21 mouse cellular contexts compared by ENCODE assay signal in the genomic region with DNA sequence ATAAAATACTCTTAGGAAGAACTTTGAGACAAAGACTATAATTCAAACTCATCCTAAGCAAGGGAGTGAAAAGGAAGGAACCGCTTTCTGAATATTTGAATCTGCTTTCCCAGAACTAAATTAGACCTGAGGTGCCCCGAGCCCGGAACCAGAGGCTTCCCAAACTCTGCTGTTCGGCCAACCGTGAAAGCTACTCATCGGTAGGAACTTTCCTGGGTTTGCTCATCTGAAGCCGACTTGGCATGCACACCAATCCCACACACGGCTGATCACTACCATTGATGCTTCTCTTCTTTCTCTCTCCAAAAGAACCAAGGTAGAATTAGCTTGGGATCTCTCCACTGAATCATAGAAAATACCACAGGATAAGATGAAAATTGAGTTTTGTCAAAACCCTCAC. TPM values are rescaled to one million over a fixed set of nuclear protein-coding genes. Genes with fewer than 3 reads are reported as not detected.
A peak's percentile ranks its signal among the peaks of the same experiment; 100 is the strongest.
DNase-seq lines count a peak whose midpoint lies in the region; ATAC-seq lines count a peak whose summit lies in the region.
"Had no signal": no experiment of that assay in that cellular context is flagged by ENCODE, and none has a peak within 500 bp of the region (broad histone marks: within the 10 kb centered on the region; RNA-seq: fewer than 3 reads in every experiment).

No protein-coding gene starts in this region.

- no peaks in the 10 kb centered on the region for H3K9me3 ChIP-seq in heart, embryonic 13.5 days
- H3K9me3 ChIP-seq in hindbrain, embryonic 16.5 days (ENCODE audit: control insufficient read depth, low read length), result no peaks in the 10 kb centered on the region
- H3K9me3 ChIP-seq: embryonic facial prominence, embryonic 10.5 days; limb, embryonic 12.5 days; megakaryocyte, embryonic 14.5 days; midbrain, embryonic 15.5 days had no signal

- H3K27me3 ChIP-seq in heart, embryonic 13.5 days (replicated peaks), result 0 out of 2 replicates have a peak, but pooled peaks cover 3% of the 10 kb centered on the region
- no peaks in the 10 kb centered on the region for H3K27me3 ChIP-seq in hindbrain, embryonic 16.5 days (replicated peaks; ENCODE audit: control insufficient read depth, insufficient read depth, low read length)
- H3K27me3 ChIP-seq: CH12.LX; limb, embryonic 12.5 days; midbrain, embryonic 15.5 days had no signal

- no peak for ATAC-seq in heart, embryonic 13.5 days (ENCODE audit: extremely low read depth, insufficient number of reproducible peaks, low FRiP score, low TSS enrichment)
- ATAC-seq in frontal cortex, adult (ENCODE audit: low TSS enrichment), result no peak
- no peak for ATAC-seq in hindbrain, embryonic 16.5 days
- ATAC-seq: hindbrain, postnatal 0 days; intestine, postnatal 0 days; lung, postnatal 0 days; midbrain, embryonic 15.5 days had no signal

- H3K4me1 ChIP-seq in heart, embryonic 13.5 days, result peaks cover 64% of the 10 kb centered on the region
- no peaks in the 10 kb centered on the region for H3K4me1 ChIP-seq in hindbrain, embryonic 16.5 days (ENCODE audit: control insufficient read depth, insufficient read depth, low read depth, low read length)

- H3K27ac ChIP-seq in heart, embryonic 13.5 days (replicated peaks), result peak overlapping the region; percentile 48; the same call in 1 of the 2 replicates
- H3K27ac ChIP-seq in hindbrain, embryonic 16.5 days (ENCODE audit: low read depth, low read length), result no peak overlapping the region
- H3K27ac ChIP-seq: hindbrain, postnatal 0 days; limb, embryonic 12.5 days; liver, embryonic 14.5 days; midbrain, embryonic 15.5 days had no signal

- no peak overlapping the region for H3K4me3 ChIP-seq in heart, embryonic 13.5 days
- H3K4me3 ChIP-seq in hindbrain, embryonic 16.5 days (ENCODE audit: low read length), result no peak overlapping the region
- H3K4me3 ChIP-seq: embryonic facial prominence, embryonic 10.5 days; limb, embryonic 12.5 days; megakaryocyte, embryonic 14.5 days; midbrain, embryonic 15.5 days; myocyte had no signal

- no peak for DNase-seq in heart, adult 18-20 months
- DNase-seq in MN1 (ENCODE audit: low spot score), result peak; percentile 19
- DNase-seq in kidney, adult 9 months, result peak; percentile 86
- DNase-seq in kidney, postnatal 25 days, result peak; percentile 72 to 83
- DNase-seq: cerebellum, adult 9-10 months; gastrocnemius, postnatal 36 days; thymus, postnatal 25 days had no signal

- WGBS in heart, embryonic 13.5 days, result 84% methylated on average over 8 of the region's 8 CpGs
- WGBS in hindbrain, embryonic 16.5 days, result 74% methylated on average over 8 of the region's 8 CpGs

- no peak overlapping the region for H3K4me2 ChIP-seq in heart, embryonic 13.5 days
- no peak overlapping the region for H3K4me2 ChIP-seq in hindbrain, embryonic 16.5 days (ENCODE audit: low read length)
- H3K4me2 ChIP-seq: heart, embryonic 11.5 days; limb, embryonic 12.5 days; midbrain, embryonic 15.5 days had no signal

- no peak overlapping the region for H3K9ac ChIP-seq in heart, embryonic 13.5 days
- no peak overlapping the region for H3K9ac ChIP-seq in hindbrain, embryonic 16.5 days (ENCODE audit: low read depth, low read length)
- H3K9ac ChIP-seq: limb, embryonic 12.5 days; liver, embryonic 14.5 days; midbrain, embryonic 15.5 days had no signal

- H3K36me3 ChIP-seq in heart, embryonic 13.5 days, result no peaks in the 10 kb centered on the region
- H3K36me3 ChIP-seq in hindbrain, embryonic 16.5 days (ENCODE audit: control insufficient read depth, insufficient read depth, low read length), result no peaks in the 10 kb centered on the region
- H3K36me3 ChIP-seq: limb, embryonic 12.5 days; midbrain, embryonic 15.5 days had no signal

RNA-seq across cellular contexts. Expression of gene St6galnac3, which starts 55.6 kb away (rescaled TPM):
- polyA plus RNA-seq in heart, embryonic 13.5 days (2015; fragmentation: Nextera tagmentation; extraction: Ambion mirVana), result 21.7 and 24.8 TPM in 2 replicates
- 1 to 10 TPM; 7.8 to 8.1 TPM for total RNA-seq in heart, adult 18-20 months (2021)
- 20.7 and 23.2 TPM in 2 replicates for polyA plus RNA-seq in hindbrain, embryonic 16.5 days (2015; fragmentation: Nextera tagmentation; extraction: Ambion mirVana)
- polyA plus RNA-seq: myocyte had no signal

Comparison
In these comparisons a context has a peak if more than half of its experiments do, and no peak if none do; other contexts are left out.
1. DNase-seq: peak in MN1 (single experiment), kidney, adult 9 months (single experiment) and kidney, postnatal 25 days (2 of 2); none in heart, adult 18-20 months (0 of 2).